Mouse (Mus musculus): ENCODE measurements at regions not wholly inside any gene's neighbourhood (a gene's known extent, or its start where the extent isn't known, plus 50 kb on each side); places are given as distances from the start of the nearest gene placed in this dataset.

DNA sequence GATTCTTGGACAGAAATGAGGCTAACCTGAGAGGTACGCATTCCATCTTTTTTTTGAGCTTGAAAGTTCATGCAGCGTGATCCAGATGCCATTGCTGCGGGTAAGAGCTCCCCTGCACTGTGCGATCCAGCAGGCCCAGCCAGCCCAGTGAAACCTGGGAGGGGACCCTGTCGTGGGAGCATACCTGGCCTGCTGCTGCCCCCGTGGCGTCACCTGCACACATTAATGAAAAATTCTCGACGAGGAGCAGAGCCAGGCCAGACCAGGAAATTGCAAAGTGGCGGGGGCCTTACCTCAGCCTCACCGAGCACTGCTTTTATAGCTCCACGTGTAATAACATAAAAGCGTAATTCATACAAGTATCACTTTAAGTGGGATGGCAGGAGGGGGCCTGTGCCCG is 94.7 kb upstream of the Wnt4 start:
- no peak for TF ChIP-seq GATA4 (IDR thresholded peaks at IDR 0.05; ENCODE audit: insufficient replicate concordance, low read length)

- no peak for TF ChIP-seq GATA4 (IDR thresholded peaks at IDR 0.05; ENCODE audit: insufficient replicate concordance, low read length)
Observed at GRCm38 (mm10) chr4:137181252-137181651, 96.0 kb upstream of the Wnt4 start.

DNA sequence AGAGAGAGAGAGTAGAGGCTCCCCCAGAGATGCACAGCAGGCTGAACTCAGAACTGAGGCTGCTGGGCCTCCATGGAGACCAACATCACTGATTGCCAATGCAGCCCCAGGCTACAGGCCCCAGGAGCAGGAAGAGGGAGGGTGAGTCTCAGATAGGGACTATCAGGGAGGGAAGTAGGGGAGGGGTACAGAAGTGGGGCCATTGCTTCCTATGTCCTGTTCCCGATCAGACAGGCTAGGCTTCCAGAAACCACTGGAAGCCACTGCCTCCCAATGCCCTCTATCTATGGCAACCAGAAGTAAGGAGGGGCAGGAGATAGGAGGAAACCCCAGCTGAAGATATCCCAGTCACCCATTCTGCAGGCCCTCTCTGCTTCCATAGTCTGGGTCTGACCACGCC is 97.2 kb upstream of the Wnt4 start:
- peak; percentile 94 for TF ChIP-seq GATA4 (IDR thresholded peaks at IDR 0.05; ENCODE audit: insufficient replicate concordance, low read length)

DNA sequence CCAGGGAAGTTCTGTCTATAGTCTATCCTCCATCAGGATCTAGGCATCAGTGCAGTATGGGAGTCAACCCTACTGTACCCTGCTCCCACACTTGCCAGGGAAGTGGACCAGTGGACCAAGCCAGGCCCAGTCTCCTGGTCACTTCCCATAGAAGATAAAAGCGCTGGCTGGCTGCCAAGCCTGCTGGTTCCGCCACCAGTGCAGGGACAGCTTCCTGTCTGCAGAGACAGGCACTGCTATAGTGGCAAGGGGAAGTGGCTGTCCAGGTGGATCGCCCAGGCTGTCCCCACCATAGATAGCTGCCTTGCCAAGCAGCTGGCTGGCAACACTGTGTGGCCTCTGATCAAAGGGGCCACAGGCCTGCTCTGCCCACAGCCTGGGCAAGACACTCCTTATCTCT is 98.5 kb upstream of the Wnt4 start:
- peak; percentile 67; the same call in 1 of the 2 replicates for TF ChIP-seq GATA4 (IDR thresholded peaks at IDR 0.05; ENCODE audit: insufficient replicate concordance, low read length)

GRCm38 (mm10) chr4:137164933-137165332 is 112.4 kb upstream of the Wnt4 start:
- TF ChIP-seq GATA4 (IDR thresholded peaks at IDR 0.05; ENCODE audit: insufficient replicate concordance, low read length) = no peak

- TF ChIP-seq GATA4 (IDR thresholded peaks at IDR 0.05; ENCODE audit: insufficient replicate concordance, low read length) = no peak
Observed at GRCm38 (mm10) chr4:137164429-137164828, 112.9 kb upstream of the Wnt4 start.

- no peak for TF ChIP-seq GATA4 (IDR thresholded peaks at IDR 0.05; ENCODE audit: insufficient replicate concordance, low read length)
Observed at GRCm38 (mm10) chr4:137163962-137164361, 113.3 kb upstream of the Wnt4 start.

DNA sequence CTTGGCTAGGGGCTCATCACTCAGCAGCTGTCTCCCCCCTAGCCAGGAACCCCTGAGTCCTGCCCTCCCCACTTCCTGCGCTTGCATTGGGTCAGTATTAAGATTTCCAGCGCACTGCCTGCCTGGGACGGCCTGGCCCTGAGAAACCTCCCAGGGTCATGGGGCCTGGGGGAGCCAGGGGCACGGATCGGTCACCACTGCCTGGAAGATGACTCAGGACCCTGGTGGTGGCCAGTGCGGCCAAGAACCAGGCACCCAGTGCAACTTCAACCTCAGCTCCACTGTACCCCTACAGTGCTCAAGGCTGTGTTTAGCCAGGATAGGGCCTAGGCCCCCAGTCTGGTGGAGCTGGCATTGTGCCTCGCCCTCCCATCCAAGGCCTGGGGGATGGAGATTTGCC is 111.9 kb upstream of the Zbtb40 start:
- no peak for TF ChIP-seq GATA4 (IDR thresholded peaks at IDR 0.05; ENCODE audit: insufficient replicate concordance, low read length)

GRCm38 (mm10) chr4:137158201-137158600 is 109.6 kb upstream of the Zbtb40 start:
- TF ChIP-seq GATA4 (IDR thresholded peaks at IDR 0.05; ENCODE audit: insufficient replicate concordance, low read length) = no peak

GRCm38 (mm10) chr4:137156441-137157105 is 108.0 kb upstream of the Zbtb40 start:
- TF ChIP-seq GATA4 (IDR thresholded peaks at IDR 0.05; ENCODE audit: insufficient replicate concordance, low read length) = no peak

- no peak for TF ChIP-seq GATA4 (IDR thresholded peaks at IDR 0.05; ENCODE audit: insufficient replicate concordance, low read length)
Observed at GRCm38 (mm10) chr4:137148756-137149155, 100.2 kb upstream of the Zbtb40 start.

DNA sequence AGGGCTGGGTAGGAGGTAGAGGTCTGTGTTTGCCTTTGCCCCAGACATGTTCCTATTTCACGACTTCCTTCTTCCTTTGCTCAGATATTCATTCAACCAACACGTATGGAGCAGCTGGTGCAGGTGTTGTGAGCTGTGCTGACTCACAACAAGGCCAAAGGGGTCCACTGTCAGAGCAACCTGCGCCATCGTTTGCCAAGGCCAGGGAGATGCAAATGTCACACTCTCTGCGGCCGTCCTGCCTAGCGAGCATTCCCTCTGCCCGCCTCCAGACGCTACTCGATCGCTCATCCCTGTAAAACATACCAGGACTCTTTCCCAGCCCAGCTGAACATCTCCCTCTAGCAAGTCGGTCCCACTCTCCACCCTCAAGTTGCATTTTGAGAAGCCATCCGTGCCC is 99.2 kb upstream of the Zbtb40 start:
- no peak for TF ChIP-seq GATA4 (IDR thresholded peaks at IDR 0.05; ENCODE audit: insufficient replicate concordance, low read length)

DNA sequence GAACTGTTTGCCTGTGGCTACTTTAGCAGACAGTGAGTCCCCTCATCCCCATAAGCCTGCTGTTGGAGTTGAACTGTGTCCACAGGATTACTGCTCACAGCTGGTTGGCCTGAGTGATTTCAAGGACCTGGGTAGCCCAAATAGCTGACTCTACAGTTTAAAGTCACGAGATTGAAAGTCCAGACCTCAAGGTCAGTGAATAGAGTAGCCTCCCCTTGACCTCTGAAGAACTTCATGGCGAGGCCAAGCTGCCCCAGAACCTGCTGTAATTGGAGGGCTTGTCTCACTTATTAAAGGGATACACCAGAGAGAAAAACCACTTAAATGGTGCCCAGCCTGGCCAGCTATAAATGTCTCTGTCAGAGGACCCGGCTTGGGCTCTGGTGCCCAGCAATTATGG is 97.7 kb upstream of the Zbtb40 start:
- no peak for TF ChIP-seq GATA4 (IDR thresholded peaks at IDR 0.05; ENCODE audit: insufficient replicate concordance, low read length)

DNA sequence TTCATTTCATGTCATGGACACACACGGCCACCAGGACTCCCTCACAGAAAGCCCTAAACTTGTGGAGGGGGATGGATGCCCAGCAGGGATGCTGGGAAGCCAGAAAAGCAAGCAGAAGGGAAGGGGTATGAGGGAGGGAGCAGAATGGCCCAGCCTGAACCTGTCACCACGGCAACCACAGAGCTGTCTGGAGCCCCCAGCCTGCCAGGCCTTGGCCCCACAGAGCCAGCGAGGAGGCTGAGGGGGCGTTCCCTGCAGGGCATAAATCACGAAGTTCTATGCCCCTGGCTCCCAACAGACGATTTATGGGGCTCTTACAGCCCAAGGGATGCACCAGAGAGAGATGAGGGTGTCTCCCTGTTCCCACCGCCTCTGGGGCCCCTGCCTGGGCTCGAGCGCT is 93.7 kb upstream of the Zbtb40 start:
- no peak for TF ChIP-seq GATA4 (IDR thresholded peaks at IDR 0.05; ENCODE audit: insufficient replicate concordance, low read length)

GRCm38 (mm10) chr4:137139051-137139705 is 90.6 kb upstream of the Zbtb40 start:
- no peak for TF ChIP-seq GATA4 (IDR thresholded peaks at IDR 0.05; ENCODE audit: insufficient replicate concordance, low read length)

DNA sequence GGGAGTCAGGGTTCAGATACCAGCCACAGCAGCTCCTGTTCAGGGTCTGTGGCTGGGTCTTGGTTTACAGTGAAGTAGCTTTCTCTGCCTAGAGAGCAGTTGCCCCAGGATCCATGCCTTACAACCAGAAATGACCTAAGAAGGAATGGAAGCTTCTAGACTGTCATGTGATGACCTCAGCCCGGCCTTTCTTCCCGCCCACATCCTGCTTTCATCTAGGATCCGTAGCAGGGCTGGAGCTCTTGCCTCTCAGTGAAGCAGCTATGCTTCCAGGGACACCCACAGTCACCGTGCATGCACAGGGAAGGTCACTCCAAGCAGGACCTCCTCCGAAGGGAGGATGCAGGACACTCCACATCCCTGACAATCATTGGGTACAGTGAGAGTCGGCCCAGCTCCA is 89.5 kb upstream of the Zbtb40 start:
- TF ChIP-seq GATA4 (IDR thresholded peaks at IDR 0.05; ENCODE audit: insufficient replicate concordance, low read length) = no peak

DNA sequence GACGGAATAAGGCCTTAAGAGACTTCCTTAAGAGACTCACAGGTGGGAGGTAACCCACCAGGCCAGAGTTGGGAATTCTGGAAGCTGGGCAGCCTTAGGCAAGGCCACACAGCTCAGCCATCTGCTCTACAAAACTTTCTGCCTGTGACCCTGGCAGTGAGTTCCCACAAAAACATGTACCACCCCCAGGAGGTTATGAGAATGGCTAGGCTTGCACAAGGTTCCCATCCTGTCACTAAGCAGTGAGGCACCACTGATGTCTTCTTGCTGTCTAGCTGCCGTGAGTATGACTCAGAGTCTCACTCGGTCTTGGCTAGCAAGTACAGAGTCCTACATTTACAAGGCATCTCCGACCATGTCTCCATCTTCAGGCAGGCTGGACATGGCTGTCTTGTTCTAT is 87.7 kb upstream of the Zbtb40 start:
- TF ChIP-seq GATA4 (IDR thresholded peaks at IDR 0.05; ENCODE audit: insufficient replicate concordance, low read length) = no peak

Measured in liver, adult (tissue).